Mouse (Mus musculus) heart, postnatal 0 days (tissue): ENCODE results near the gene Mocs1.

ENCODE experiments used
- CTCF ChIP-seq: IDR thresholded peaks from 2 replicates; pipeline ENCODE4 v1.5.1; 2016; ENCODE audit warnings: antibody characterized with exemption, control low read depth, low read depth
- EP300 ChIP-seq: IDR thresholded peaks from 2 replicates; pipeline ENCODE4 v1.6.1; 2016; ENCODE audit warnings: antibody characterized with exemption, low read depth

DNA sequence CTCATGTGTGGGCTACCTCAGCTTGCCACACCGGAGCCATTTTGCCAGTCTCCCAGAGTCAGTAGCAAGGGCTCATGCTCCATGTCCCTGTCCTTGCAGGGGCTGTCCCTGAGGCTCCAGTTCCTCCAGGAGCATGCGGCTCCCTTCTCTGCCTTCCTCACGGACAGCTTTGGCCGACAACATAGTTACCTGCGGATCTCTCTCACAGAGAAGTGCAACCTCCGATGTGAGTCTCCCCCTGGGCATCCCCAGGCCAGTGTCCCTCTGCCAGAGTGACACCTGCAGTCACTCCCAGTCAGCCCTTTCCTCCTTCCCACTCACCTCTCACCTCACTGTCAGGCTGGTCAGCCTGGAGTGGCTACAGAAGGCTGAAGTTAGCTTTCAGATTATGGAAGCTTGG is 4.9 kb downstream of the Mocs1 start:
- no peak for TF ChIP-seq CTCF
- no peak for TF ChIP-seq EP300
